ENCODE assay signal across 10 mouse cellular contexts in the genomic region with DNA sequence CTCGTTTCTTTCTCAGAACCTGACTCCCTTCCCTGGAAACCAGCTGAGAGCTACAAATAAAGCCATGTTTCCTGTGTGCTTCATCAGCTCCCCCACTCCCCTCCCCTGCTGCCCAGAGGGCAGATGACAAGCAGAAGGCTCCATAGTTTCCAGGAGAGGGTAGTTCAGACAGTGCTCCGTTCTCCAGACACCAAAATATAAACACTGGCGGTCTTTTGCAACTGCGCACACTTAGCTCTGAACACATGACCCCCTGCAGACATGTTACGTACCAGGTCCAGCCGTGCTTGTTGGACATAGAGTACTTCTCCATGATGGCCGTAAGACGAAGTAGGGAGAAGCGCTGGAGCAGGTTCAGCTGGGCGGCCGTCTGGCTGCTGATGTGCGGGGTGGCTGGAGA.
DNase-seq lines count a peak whose midpoint lies in the region; ATAC-seq and TF ChIP-seq lines count a peak whose summit lies in the region.
"Had no signal": no experiment of that assay in that cellular context is flagged by ENCODE, and none has a peak within 500 bp of the region (broad histone marks: within the 10 kb centered on the region; RNA-seq: fewer than 3 reads in every experiment).

No protein-coding gene starts in this region.

- 46% methylated on average over 12 of the region's 12 CpGs for WGBS in kidney, embryonic 14.5 days

- ATAC-seq in kidney, embryonic 14.5 days (ENCODE audit: low FRiP score, low TSS enrichment): peak; percentile 18; the same call in 1 of the 2 replicates
- ATAC-seq: activated CD4-positive, CD25-positive, alpha-beta regulatory T cell, adult 4 months had no signal

- H3K4me3 ChIP-seq in kidney, embryonic 14.5 days (ENCODE audit: low read length): no peak overlapping the region
- no peak overlapping the region for H3K4me3 ChIP-seq in embryonic fibroblast, embryonic 13.5 days (ENCODE audit: insufficient read depth, low read length)
- H3K4me3 ChIP-seq: limb, embryonic 13.5 days had no signal

- peaks cover 14% of the 10 kb centered on the region for H3K4me1 ChIP-seq in kidney, embryonic 14.5 days (ENCODE audit: control insufficient read depth, insufficient read depth, low read length)
- H3K4me1 ChIP-seq in embryonic fibroblast, embryonic 13.5 days (ENCODE audit: control insufficient read depth, insufficient read depth, low read length): peaks cover 7% of the 10 kb centered on the region

- no peak overlapping the region for H3K9ac ChIP-seq in kidney, embryonic 14.5 days (ENCODE audit: low read depth, low read length)
- H3K9ac ChIP-seq: limb, embryonic 13.5 days had no signal

- H3K9me3 ChIP-seq in kidney, embryonic 14.5 days (ENCODE audit: control insufficient read depth, low read length): peaks cover 9% of the 10 kb centered on the region; the same call in 1 of the 2 replicates

- peaks cover 16% of the 10 kb centered on the region for H3K36me3 ChIP-seq in kidney, embryonic 14.5 days (ENCODE audit: control insufficient read depth, insufficient read depth, low read length)

- no peak for TF ChIP-seq CTCF in embryonic fibroblast, embryonic 13.5 days (IDR thresholded peaks at IDR 0.05; ENCODE audit: borderline replicate concordance, insufficient read depth, low read length)

- DNase-seq in adrenal gland, postnatal 14 days: peak; percentile 16
- DNase-seq in adrenal gland, adult 8-10 months: no peak
- no peak for DNase-seq in kidney, adult 11 months
- peak; percentile 39 for DNase-seq in lung, postnatal 36 days
- no peak for DNase-seq in urinary bladder, postnatal 25 days (ENCODE audit: low spot score)
- no peak for DNase-seq in adrenal gland, postnatal 25 days

- no peaks in the 10 kb centered on the region for H3K27me3 ChIP-seq in kidney, embryonic 14.5 days (ENCODE audit: control insufficient read depth, insufficient read depth, low read length)
- H3K27me3 ChIP-seq: limb, embryonic 13.5 days had no signal

- peak overlapping the region; percentile 59; the same call in 1 of the 2 replicates for H3K27ac ChIP-seq in kidney, embryonic 14.5 days (ENCODE audit: low read depth, low read length)
- 0 out of 2 replicates have a peak overlapping the region, but pooled peaks have one; percentile 7 for H3K27ac ChIP-seq in embryonic fibroblast, embryonic 13.5 days (ENCODE audit: insufficient read depth, low read length)
- H3K27ac ChIP-seq: limb, embryonic 13.5 days had no signal

- H3K4me2 ChIP-seq in kidney, embryonic 14.5 days (replicated peaks; ENCODE audit: low read depth, low read length): no peak overlapping the region
- H3K4me2 ChIP-seq: limb, embryonic 13.5 days had no signal

- no peak for TF ChIP-seq POLR2A in embryonic fibroblast, embryonic 13.5 days (IDR thresholded peaks at IDR 0.05; ENCODE audit: low read depth, low read length)

Comparison
In these comparisons a context has a peak if more than half of its experiments do, and no peak if none do; other contexts are left out.
1. DNase-seq: peak in adrenal gland, postnatal 14 days (single experiment) and lung, postnatal 36 days (single experiment); none in adrenal gland, adult 8-10 months (single experiment), kidney, adult 11 months (single experiment), urinary bladder, postnatal 25 days (single experiment) and adrenal gland, postnatal 25 days (single experiment).